Mouse (Mus musculus): Measurements from ENCODE around the gene Ube2j1.
"Not testable (repeated sequence)": the region's sequence is repeated elsewhere in the genome, so short reads cannot be mapped to it uniquely, and the experiment has no call there.

Gene Ube2j1

DNA sequence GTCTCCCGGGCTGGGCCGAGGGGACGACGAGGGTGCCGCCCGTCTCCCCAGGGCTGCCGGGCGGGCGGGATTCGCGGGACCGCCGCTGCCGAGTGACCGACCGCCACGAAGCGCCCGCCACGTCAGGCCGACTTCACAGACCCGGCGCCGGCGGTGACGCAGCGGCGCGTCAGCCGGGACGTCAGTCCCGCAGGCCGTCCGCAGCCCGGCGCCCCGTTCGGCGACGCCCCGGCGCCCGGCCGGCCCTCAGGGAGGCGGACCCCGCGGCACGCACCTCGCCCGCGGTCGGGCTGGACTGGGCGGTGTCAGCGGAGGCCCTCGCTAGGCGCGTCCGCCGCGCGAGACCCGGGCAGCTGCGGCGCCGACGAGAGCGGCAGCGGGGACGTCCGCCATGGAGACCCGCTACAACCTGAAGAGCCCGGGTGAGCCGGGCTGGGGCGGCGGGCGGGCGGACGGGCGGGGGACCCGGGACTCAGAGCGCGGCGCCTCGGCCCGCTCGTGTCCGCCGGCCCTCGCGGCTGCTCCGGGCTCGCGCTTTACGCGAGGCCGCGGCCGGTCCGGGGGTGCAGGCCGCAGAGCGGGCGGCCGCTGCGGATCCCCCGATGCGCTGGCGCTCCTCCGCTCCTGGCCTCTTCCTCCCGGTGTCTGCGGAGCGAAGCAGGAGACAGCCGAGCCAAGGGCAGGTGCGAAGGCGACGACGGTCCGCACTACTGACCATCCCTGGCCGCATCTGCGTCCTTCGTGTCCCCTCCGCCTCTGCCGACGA is at the start of gene Ube2j1:
Gene Ube2j1, plus strand, starts transcription at position 222 of the 766 bp plus-strand sequence.
- peak; percentile 83 to 84 for DNase-seq (ENCODE audit: low spot score in 2 of 2)

DNA sequence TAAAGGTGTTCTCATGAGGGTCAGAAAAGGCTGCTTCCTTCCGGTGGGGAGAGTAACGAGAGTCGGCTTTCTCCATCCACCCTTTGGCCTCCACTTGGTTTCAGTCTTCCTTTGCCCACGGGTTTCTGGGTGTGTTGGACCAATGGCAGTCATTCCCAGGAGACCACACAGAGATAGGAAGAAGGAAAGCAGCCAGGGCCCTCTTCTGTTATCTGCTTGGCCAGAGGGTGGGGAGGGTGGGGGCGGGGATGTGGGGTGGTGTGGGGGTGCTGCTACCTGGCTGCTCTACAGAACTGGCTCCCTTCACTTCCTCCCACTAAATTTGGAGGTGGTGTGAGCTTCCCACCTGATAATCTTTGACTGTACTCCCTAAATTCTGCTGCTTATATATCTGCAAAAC is 49.6 kb upstream of the Ube2j1 start:
- DNase-seq (ENCODE audit: low spot score in 2 of 2): no peak

- no peak for DNase-seq (ENCODE audit: low spot score in 2 of 2)
These were observed 49.0 kb upstream of the Ube2j1 start for GRCm38 (mm10) chr4:32982041-32982715.

DNA sequence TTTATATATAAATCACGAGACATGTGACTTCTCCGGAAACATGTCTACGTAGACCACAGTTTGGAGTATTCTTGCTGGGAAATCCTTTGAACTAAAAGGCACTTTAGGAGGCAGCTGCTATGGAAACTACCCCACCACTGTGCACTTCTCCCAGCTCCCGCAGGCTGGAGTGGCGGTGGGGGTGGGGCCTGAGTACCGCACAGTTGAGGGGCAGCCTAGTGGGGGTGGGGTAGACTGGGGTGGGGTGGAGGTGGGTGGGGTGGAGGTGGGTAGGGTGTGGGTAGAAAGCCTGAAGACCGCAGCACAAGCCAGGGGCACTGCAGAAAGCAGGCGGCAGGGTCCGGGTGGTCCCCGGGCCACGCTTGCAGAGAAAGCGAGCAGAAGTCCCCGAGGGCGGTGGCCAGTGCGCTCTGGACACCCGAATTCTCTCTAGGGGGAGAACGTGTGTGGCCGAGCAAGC is 48.5 kb upstream of the Ube2j1 start, which contains the start of gene Rragd:
Gene Rragd, plus strand, starts transcription at position 322 of the 460 bp plus-strand sequence.
- DNase-seq (ENCODE audit: low spot score in 2 of 2): peak; percentile 32 to 50

GRCm38 (mm10) chr4:32983176-32984155 is 47.8 kb upstream of the Ube2j1 start:
- DNase-seq (ENCODE audit: low spot score in 2 of 2): peak; percentile 30 to 53

- no peak for DNase-seq (ENCODE audit: low spot score in 2 of 2)
These were observed 47.0 kb upstream of the Ube2j1 start for GRCm38 (mm10) chr4:32984242-32984641.

GRCm38 (mm10) chr4:32984801-32985675 is 46.2 kb upstream of the Ube2j1 start:
- DNase-seq (ENCODE audit: low spot score in 2 of 2): no peak

GRCm38 (mm10) chr4:32985684-32986083 is 45.5 kb upstream of the Ube2j1 start:
- DNase-seq (ENCODE audit: low spot score in 2 of 2): no peak

GRCm38 (mm10) chr4:32987006-32987405 is 44.2 kb upstream of the Ube2j1 start:
- no peak for DNase-seq (ENCODE audit: low spot score in 2 of 2)

DNA sequence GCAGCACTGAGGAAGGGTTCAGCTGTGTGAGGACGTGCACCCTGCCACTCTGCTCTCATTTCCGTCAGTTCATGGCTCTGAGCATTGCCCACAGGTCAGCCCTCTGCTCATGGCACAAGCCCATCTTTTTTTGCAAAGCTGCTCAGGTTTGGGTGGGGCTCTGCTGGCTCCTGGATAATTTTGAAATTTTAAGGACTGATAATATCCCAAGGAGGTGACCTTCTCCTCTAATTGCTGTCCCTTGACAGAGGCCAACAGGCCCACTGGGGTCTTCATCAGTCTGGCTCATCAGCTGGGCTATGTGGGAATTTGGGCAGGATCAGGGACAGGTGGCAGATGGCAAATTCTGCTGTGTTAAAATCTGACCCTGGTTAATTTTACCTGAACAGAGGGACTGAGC is 41.9 kb upstream of the Ube2j1 start:
- DNase-seq (ENCODE audit: low spot score in 2 of 2): no peak

DNA sequence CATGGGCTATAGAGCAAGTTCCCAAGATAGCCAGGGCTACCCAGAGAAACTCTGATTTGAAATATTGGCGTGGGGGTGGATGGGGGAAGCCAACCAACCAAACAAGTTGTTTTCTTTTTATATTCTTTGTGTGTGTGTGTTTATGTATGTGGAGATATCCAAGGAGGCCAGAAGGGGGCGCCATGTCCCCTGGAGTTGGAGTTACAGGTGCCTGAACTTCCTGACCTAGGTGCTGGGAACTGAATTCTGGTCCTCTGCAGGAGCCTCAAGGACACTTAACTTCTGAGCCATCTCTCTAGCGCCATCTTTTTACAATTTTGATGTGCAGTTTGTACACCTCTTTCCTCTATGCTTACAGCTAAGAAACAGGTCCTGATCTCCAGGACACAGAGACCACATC is 37.0 kb upstream of the Ube2j1 start:
- DNase-seq (ENCODE audit: low spot score in 2 of 2): no peak

DNA sequence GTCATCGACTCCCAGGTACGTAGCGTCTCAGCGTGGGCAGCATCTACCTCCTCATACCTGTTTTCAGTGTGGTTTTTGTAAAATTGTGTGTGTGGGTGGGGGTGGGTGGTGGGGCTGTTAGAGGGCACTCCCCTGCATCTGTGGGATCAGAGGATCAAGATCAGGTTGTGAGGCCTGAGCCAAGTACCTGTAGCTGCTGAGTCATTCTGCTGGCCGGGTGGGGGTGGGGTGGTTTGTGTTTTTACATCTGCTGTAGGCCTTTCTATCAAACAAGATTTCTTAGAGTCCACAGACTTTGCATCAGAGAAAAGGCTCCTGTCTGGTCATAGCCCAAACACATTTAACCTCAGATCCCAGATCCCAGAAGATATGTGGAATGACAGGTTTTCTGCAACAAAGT is 35.1 kb upstream of the Ube2j1 start:
- no peak for DNase-seq (ENCODE audit: low spot score in 2 of 2)

DNA sequence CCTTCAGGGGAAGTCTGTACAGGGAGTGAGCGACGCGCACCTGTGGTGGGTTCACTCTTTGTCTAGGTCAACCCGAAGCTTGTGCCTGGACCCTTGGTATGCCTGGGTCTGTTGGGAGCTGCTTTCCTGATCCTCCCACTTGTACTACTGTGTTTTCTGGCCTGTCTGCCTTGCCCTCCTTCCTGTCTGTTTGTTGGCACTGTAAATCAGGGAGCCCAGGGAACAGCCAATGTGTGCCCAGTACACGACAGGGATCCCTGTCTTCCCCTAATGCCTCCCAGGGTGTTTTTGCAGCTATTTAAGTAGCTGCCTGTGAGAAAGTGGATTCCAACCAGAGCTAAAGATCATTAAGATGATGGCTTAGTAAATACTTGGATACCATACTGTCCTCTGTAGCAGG is 33.6 kb upstream of the Ube2j1 start:
- DNase-seq (ENCODE audit: low spot score in 2 of 2): no peak

DNA sequence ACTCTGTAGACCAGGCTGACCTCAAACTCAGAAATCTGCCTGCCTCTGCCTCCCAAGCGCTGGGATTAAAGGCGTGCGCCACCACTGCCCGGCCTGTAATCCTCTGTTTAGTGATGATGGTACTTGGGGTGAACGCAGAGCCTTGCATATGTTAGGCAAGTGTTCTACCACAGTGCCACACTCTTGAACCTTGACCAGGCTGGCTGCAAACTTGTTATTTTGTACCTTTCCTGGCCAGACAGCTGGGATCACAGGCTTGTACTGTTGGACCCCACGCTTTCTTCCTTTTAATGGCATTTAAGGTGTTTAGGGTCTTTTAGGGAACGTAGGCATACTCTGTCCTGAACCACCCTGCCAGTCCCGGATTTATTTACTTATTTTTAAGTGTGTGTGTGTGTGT is 32.2 kb upstream of the Ube2j1 start:
- no peak for DNase-seq (ENCODE audit: low spot score in 2 of 2)

DNA sequence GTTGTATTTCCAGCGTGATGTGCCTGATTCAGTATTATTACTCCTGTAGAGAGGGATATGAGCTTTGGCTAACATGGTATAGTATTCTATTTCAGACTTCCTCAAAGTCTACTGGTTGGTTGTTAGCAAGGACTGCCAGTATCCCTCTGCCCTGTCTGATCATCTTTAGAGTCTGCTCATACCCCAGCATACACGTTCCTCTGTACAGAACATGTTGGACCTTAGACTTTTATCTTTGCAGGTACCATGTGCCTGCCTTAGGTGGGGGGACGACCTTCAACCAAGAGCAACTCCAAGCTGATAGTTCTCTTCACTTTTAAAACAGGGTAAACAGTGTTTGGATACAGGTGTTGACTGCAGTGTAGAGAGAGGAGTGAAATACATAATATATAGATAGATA is 29.1 kb upstream of the Ube2j1 start:
- DNase-seq (ENCODE audit: low spot score in 2 of 2): no peak

GRCm38 (mm10) chr4:33005595-33006470 is 25.4 kb upstream of the Ube2j1 start:
- not testable (repeated sequence) for DNase-seq (ENCODE audit: low spot score in 2 of 2)

- no peak for DNase-seq (ENCODE audit: low spot score in 2 of 2)
These were observed 24.4 kb upstream of the Ube2j1 start for GRCm38 (mm10) chr4:33006844-33007243.

- no peak for DNase-seq (ENCODE audit: low spot score in 2 of 2)
These were observed 23.6 kb upstream of the Ube2j1 start for GRCm38 (mm10) chr4:33007443-33008217.

GRCm38 (mm10) chr4:33010078-33010477 is 21.1 kb upstream of the Ube2j1 start:
- no peak for DNase-seq (ENCODE audit: low spot score in 2 of 2)

All from right cerebral cortex, postnatal 36 days (tissue).